Mouse (Mus musculus): ENCODE measurements at regions not wholly inside any gene's neighbourhood (a gene's known extent, or its start where the extent isn't known, plus 50 kb on each side); places are given as distances from the start of the nearest gene placed in this dataset.

DNA sequence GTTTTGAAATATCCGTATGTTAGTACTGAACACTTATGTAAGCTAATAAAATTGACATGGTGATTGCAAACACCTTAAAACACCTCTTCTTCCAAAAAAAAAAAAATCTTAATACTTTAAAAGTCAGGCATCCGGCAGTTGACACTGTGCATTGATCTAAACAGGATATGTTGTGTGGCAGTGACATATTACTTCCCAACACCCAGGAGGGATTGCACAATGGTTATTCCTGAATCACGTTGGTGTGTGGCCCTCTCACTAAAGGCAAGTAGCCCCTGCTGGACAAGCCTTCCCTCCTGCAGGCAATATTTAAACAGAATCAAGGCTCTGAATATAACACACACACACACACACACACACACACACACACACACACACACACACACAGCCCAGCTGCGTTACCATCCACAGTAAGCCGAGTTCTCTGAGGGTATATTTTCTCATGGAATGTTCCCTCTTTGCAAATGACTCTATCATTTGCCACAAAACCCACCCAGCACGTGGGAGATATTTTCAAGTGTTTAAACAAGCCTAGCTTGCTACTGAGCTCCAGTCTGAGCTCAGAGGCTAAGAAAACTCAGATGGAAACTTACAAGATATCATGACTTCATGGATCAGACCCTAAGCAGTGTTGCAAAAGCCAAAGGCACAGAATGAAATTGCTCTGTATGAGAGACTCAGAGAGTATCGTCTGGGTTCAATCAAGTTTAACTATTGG is 128.8 kb upstream of the Lyplal1 start:
- no peaks in the 10 kb centered on the region for H3K4me1 ChIP-seq (ENCODE audit: control insufficient read depth, insufficient read depth, low read length)
- DNase-seq = peak; percentile 21
- no peaks in the 10 kb centered on the region for H3K36me3 ChIP-seq (ENCODE audit: control insufficient read depth, insufficient read depth, low read length)
- H3K27ac ChIP-seq (ENCODE audit: insufficient read depth, low read depth, low read length) = no peak overlapping the region
- WGBS = 71% methylated on average over 7 of the region's 7 CpGs
- H3K27me3 ChIP-seq (replicated peaks; ENCODE audit: control insufficient read depth, insufficient read depth, low read length) = no peaks in the 10 kb centered on the region
- H3K4me3 ChIP-seq (ENCODE audit: insufficient read depth, low read depth, low read length) = no peak overlapping the region
- no peak for TF ChIP-seq CTCF (conservative IDR thresholded peaks at IDR 0.05; ENCODE audit: insufficient read depth, insufficient read length, low read depth, low read length)
- TF ChIP-seq POLR2A (IDR thresholded peaks at IDR 0.05; ENCODE audit: low read depth, low read length) = no peak

DNA sequence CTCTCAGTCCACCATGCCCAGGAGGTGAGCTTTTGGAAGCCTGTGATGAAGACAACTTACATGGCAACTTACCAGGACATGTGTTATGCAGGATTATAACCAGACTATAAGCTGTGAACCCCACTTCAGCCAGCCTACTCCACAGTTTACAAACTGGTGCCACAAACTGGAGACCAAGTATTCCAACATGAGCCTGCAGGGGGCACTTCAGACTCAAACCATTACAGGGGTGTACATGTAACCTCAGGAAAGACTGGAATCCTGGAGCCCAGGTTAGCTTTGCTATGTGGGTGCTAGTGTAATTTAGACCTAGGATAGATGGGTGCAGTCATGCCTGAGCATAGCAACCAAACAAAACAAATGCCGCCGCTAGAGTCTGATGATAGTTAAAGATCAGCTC is 124.0 kb upstream of the Lyplal1 start:
- no peak overlapping the region for H3K4me3 ChIP-seq (ENCODE audit: insufficient read depth, low read depth, low read length)
- no peaks in the 10 kb centered on the region for H3K36me3 ChIP-seq (ENCODE audit: control insufficient read depth, insufficient read depth, low read length)
- 79% methylated on average over 2 of the region's 2 CpGs for WGBS
- H3K4me1 ChIP-seq (ENCODE audit: control insufficient read depth, insufficient read depth, low read length) = no peaks in the 10 kb centered on the region
- DNase-seq = peak; percentile 33
- TF ChIP-seq POLR2A (IDR thresholded peaks at IDR 0.05; ENCODE audit: low read depth, low read length) (no peak), CTCF (conservative IDR thresholded peaks at IDR 0.05; ENCODE audit: insufficient read depth, insufficient read length, low read depth, low read length) (peak; percentile 47)
- H3K27ac ChIP-seq (ENCODE audit: insufficient read depth, low read depth, low read length) = no peak overlapping the region
- no peaks in the 10 kb centered on the region for H3K27me3 ChIP-seq (replicated peaks; ENCODE audit: control insufficient read depth, insufficient read depth, low read length)

DNA sequence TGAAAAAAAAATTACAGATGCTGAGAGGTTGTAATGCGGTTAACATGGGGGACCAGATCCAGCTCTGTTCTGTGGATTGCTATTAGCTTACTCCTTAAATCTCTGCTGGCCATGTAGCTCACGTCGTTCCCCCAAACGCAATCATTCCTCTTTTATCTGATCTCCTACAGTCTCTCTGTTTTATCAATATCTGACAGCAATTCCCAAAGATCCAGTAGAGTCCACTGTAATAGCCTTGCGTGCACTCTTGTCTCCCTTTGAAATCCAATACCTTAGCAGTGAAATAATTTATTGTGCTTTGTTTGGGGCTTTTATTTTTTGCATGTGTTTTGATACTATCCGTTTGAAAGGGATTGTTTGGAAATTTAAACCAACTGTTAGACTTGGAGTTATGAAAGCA is 120.4 kb upstream of the Lyplal1 start:
- TF ChIP-seq POLR2A (IDR thresholded peaks at IDR 0.05; ENCODE audit: low read depth, low read length) (no peak), CTCF (conservative IDR thresholded peaks at IDR 0.05; ENCODE audit: insufficient read depth, insufficient read length, low read depth, low read length) (no peak)
- Histone ChIP-seq H3K27me3 (replicated peaks; ENCODE audit: control insufficient read depth, insufficient read depth, low read length) (no peaks in the 10 kb centered on the region), H3K27ac (ENCODE audit: insufficient read depth, low read depth, low read length) (no peak overlapping the region), H3K36me3 (ENCODE audit: control insufficient read depth, insufficient read depth, low read length) (no peaks in the 10 kb centered on the region), H3K4me3 (ENCODE audit: insufficient read depth, low read depth, low read length) (no peak overlapping the region), H3K4me1 (ENCODE audit: control insufficient read depth, insufficient read depth, low read length) (no peaks in the 10 kb centered on the region)
- WGBS = 64% methylated on average over 6 of the region's 6 CpGs
- DNase-seq = no peak

DNA sequence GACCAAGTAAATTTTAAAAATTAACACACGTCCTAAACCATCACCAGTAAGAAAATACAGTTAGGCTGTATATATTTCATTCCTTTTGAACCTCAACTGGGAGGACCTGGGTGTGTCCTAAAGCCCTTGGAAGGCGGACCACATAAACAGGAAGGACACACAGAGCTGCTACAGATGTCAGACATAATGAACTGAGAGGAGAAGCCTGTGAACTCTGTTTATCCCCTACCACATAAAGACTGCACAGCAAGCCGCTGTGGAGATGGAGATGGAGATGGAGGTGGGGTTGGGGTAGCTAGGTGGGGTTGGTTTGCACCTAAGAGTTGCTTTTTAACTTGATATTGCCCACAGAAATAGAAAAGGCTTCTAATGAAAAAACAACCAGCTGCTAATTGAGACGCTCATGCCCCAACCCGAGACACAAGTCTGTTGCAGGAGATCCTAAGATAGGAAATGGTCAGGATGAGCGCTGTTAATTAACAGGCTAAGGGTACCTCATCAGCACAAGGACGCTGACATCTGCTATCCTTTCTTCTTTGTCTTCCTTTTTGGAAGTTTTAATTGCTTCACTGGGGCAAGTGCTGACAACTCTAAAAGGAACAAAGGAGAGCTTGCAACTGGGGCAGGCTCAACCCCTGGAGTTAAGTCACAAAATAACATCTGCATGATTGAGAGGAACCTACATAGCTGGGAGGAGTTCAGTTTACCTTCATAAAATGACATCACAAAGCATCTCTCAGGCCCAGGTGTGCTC is 119.3 kb upstream of the Lyplal1 start:
- WGBS = 55% methylated on average over 7 of the region's 7 CpGs
- TF ChIP-seq CTCF (conservative IDR thresholded peaks at IDR 0.05; ENCODE audit: insufficient read depth, insufficient read length, low read depth, low read length) = no peak
- TF ChIP-seq POLR2A (IDR thresholded peaks at IDR 0.05; ENCODE audit: low read depth, low read length) = no peak
- no peaks in the 10 kb centered on the region for H3K4me1 ChIP-seq (ENCODE audit: control insufficient read depth, insufficient read depth, low read length)
- DNase-seq = no peak
- H3K36me3 ChIP-seq (ENCODE audit: control insufficient read depth, insufficient read depth, low read length) = no peaks in the 10 kb centered on the region
- no peak overlapping the region for H3K4me3 ChIP-seq (ENCODE audit: insufficient read depth, low read depth, low read length)
- H3K27ac ChIP-seq (ENCODE audit: insufficient read depth, low read depth, low read length) = no peak overlapping the region
- H3K27me3 ChIP-seq (replicated peaks; ENCODE audit: control insufficient read depth, insufficient read depth, low read length) = no peaks in the 10 kb centered on the region

DNA sequence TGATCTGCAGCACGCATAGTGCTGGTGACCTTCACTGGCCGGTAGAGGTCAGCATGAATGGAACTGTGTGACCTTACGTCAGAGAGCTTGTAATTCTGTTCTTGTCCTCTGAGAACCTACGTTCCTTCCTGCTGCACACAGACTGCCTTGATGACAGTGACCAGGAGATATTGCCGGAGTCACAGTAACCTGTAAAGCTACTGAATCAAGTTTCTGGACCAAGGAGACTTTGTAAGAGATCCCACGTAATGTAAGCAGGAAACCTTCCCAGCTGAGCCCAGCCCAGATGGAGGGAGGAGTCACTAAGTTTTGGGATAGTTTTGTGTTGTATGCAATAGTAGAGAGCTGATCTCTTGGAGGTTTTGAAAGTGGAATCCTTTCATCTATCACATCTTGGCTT is 117.4 kb upstream of the Lyplal1 start:
- Histone ChIP-seq H3K27me3 (replicated peaks; ENCODE audit: control insufficient read depth, insufficient read depth, low read length) (no peaks in the 10 kb centered on the region), H3K4me1 (ENCODE audit: control insufficient read depth, insufficient read depth, low read length) (no peaks in the 10 kb centered on the region), H3K27ac (ENCODE audit: insufficient read depth, low read depth, low read length) (no peak overlapping the region), H3K36me3 (ENCODE audit: control insufficient read depth, insufficient read depth, low read length) (no peaks in the 10 kb centered on the region), H3K4me3 (ENCODE audit: insufficient read depth, low read depth, low read length) (no peak overlapping the region)
- TF ChIP-seq CTCF (conservative IDR thresholded peaks at IDR 0.05; ENCODE audit: insufficient read depth, insufficient read length, low read depth, low read length) (no peak), POLR2A (IDR thresholded peaks at IDR 0.05; ENCODE audit: low read depth, low read length) (no peak)
- WGBS = 60% methylated on average over 6 of the region's 6 CpGs
- DNase-seq = no peak

DNA sequence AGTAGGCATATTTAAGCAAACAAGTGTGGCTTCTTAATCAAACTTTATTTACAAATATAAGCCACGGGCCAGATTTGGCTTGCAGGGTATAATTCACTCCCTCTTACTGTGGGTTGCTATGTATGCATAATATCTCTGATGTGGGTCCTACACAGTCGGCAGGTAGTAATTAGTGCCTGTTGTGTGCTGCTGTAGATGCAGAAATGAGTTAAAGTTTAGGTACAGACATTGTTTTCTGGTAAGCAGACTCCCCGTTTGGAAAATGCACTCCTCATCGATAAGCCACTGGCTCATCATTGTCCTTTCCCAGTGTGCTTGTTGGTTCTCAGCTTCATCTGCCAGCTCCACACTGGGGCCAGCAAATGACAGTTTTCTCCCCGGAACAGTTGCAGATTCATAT is 113.4 kb upstream of the Lyplal1 start:
- WGBS = 84% methylated on average over 5 of the region's 5 CpGs
- no peak overlapping the region for H3K4me3 ChIP-seq (ENCODE audit: insufficient read depth, low read depth, low read length)
- H3K27ac ChIP-seq (ENCODE audit: insufficient read depth, low read depth, low read length) = no peak overlapping the region
- H3K36me3 ChIP-seq (ENCODE audit: control insufficient read depth, insufficient read depth, low read length) = no peaks in the 10 kb centered on the region
- no peak for TF ChIP-seq CTCF (conservative IDR thresholded peaks at IDR 0.05; ENCODE audit: insufficient read depth, insufficient read length, low read depth, low read length)
- no peak for TF ChIP-seq POLR2A (IDR thresholded peaks at IDR 0.05; ENCODE audit: low read depth, low read length)
- H3K27me3 ChIP-seq (replicated peaks; ENCODE audit: control insufficient read depth, insufficient read depth, low read length) = no peaks in the 10 kb centered on the region
- DNase-seq = no peak
- no peaks in the 10 kb centered on the region for H3K4me1 ChIP-seq (ENCODE audit: control insufficient read depth, insufficient read depth, low read length)

DNA sequence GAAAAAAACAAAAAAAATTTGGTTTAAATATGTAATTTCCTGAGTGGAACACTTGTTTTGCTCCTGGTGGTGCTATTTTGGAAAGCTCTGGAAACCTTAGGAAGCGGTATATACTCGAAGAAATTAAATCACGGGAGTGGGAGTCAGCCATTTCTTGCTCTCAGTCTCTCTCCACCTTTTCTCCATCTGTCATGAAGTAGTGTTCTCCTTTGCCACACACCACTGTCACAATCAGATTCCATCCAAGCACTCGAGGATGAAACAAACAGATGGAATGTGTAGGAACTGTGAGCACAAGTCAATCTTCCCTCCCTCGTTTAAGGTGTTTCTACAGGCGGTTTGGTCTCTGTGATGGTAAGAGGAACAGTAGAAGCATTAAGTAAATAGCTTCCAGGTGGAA is 112.7 kb upstream of the Lyplal1 start:
- H3K36me3 ChIP-seq (ENCODE audit: control insufficient read depth, insufficient read depth, low read length) = no peaks in the 10 kb centered on the region
- no peak for DNase-seq
- H3K27me3 ChIP-seq (replicated peaks; ENCODE audit: control insufficient read depth, insufficient read depth, low read length) = no peaks in the 10 kb centered on the region
- 76% methylated on average over 6 of the region's 6 CpGs for WGBS
- no peak overlapping the region for H3K27ac ChIP-seq (ENCODE audit: insufficient read depth, low read depth, low read length)
- H3K4me3 ChIP-seq (ENCODE audit: insufficient read depth, low read depth, low read length) = no peak overlapping the region
- H3K4me1 ChIP-seq (ENCODE audit: control insufficient read depth, insufficient read depth, low read length) = no peaks in the 10 kb centered on the region
- TF ChIP-seq CTCF (conservative IDR thresholded peaks at IDR 0.05; ENCODE audit: insufficient read depth, insufficient read length, low read depth, low read length) (no peak), POLR2A (IDR thresholded peaks at IDR 0.05; ENCODE audit: low read depth, low read length) (no peak)

Measured in kidney, adult 2 months (tissue).